Mouse (Mus musculus) MEL (cell line): ENCODE measurements around the gene Smndc1.

Experiments used
- CTCF ChIP-seq, 3 experiments: IDR thresholded peaks in 2 of 3; conservative IDR thresholded peaks in 1 of 3; 2 replicates each; pipeline ENCODE4 v1.5.1; 2011 to 2012; ENCODE audit warnings: low read length in 3 of 3, low read depth in 2 of 3, mild to moderate bottlenecking in 2 of 3, improper control_type of control experiment in 1 of 3, inconsistent platforms in 1 of 3, mixed read lengths in 1 of 3, moderate library complexity in 1 of 3; ENCODE audit not compliant: control insufficient read depth in 1 of 3, insufficient read depth in 1 of 3, poor library complexity in 1 of 3, severe bottlenecking in 1 of 3
- SMC3 ChIP-seq: IDR thresholded peaks from 2 replicates; pipeline ENCODE4 v1.6.1; 2011; ENCODE audit warnings: low read depth, low read length, improper control_type of control experiment
- UBTF ChIP-seq: IDR thresholded peaks from 2 replicates; pipeline ENCODE4 v1.6.1; 2012; ENCODE audit warnings: low read depth, mild to moderate bottlenecking, inconsistent platforms, low read length, improper control_type of control experiment, moderate library complexity, borderline replicate concordance; ENCODE audit not compliant: insufficient read depth
- ZNF384 ChIP-seq: IDR thresholded peaks from 2 replicates; pipeline ENCODE4 v1.6.1; 2012; ENCODE audit warnings: low read depth, mild to moderate bottlenecking, inconsistent platforms, low read length, improper control_type of control experiment

GRCm38 (mm10) chr19:53392781-53393343 lies 2.5 kb upstream of the Smndc1 start:
- no peak for TF ChIP-seq ZNF384
- no peak for TF ChIP-seq CTCF (IDR thresholded peaks at IDR 0.05 in 2 of 3, conservative IDR thresholded peaks at IDR 0.05 in 1 of 3; ENCODE audit: control insufficient read depth in 1 of 3, insufficient read depth in 1 of 3, low read depth in 2 of 3, low read length in 3 of 3, poor library complexity in 1 of 3, severe bottlenecking in 1 of 3)
- no peak for TF ChIP-seq UBTF
- TF ChIP-seq SMC3 = no peak
